Mouse (Mus musculus): ENCODE data around the gene Blnk.

- TF ChIP-seq CTCF (IDR thresholded peaks at IDR 0.05; ENCODE audit: low read depth) (no peak), EP300 (IDR thresholded peaks at IDR 0.05; ENCODE audit: low read depth) (no peak; the same call in 1 of the 2 replicates)
These were observed 99.6 kb downstream of the Blnk start, which contains the start of gene Zfp518a for GRCm38 (mm10) chr19:40894519-40895392.
